In the genomic region with DNA sequence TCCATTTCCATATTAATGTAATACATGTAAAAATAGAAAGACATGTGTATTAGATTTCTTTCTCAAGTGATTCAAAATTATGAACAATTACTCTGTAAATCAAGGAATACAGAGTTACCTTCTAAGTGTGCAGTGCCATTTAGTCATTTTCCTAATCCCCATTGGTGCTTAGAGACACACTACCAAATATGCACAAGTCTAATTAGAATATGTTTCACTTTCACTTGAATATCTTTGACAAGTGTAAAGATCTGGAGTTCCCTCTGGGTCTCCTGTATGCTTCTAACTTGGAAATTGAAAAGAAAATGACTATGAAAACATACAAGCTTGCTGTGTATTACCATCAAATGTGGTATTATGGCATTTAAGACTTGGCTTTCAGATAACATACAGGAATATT, we compare ENCODE assay signal across 17 mouse cellular contexts. TPM values are rescaled to one million over a fixed set of nuclear protein-coding genes. Genes with fewer than 3 reads are reported as not detected.
DNase-seq lines count a peak whose midpoint lies in the region; ATAC-seq and TF ChIP-seq lines count a peak whose summit lies in the region.
"Had no signal": no experiment of that assay in that cellular context is flagged by ENCODE, and none has a peak within 500 bp of the region (broad histone marks: within the 10 kb centered on the region; RNA-seq: fewer than 3 reads in every experiment).

No protein-coding gene starts in this region.

- H3K4me2 ChIP-seq in forebrain, embryonic 16.5 days (ENCODE audit: low read length), result no peak overlapping the region
- no peak overlapping the region for H3K4me2 ChIP-seq in forebrain, embryonic 13.5 days
- H3K4me2 ChIP-seq in midbrain, embryonic 11.5 days, result no peak overlapping the region
- no peak overlapping the region for H3K4me2 ChIP-seq in midbrain, postnatal 0 days (ENCODE audit: low read depth, low read length, poor library complexity, severe bottlenecking)
- H3K4me2 ChIP-seq: embryonic facial prominence, embryonic 12.5 days; forebrain, embryonic 15.5 days had no signal

- no peak overlapping the region for H3K4me3 ChIP-seq in forebrain, embryonic 16.5 days (replicated peaks; ENCODE audit: low read length)
- H3K4me3 ChIP-seq in forebrain, embryonic 13.5 days, result no peak overlapping the region
- H3K4me3 ChIP-seq in midbrain, embryonic 11.5 days (ENCODE audit: low read depth, low read length), result no peak overlapping the region
- no peak overlapping the region for H3K4me3 ChIP-seq in midbrain, postnatal 0 days (ENCODE audit: low read depth, low read length)
- H3K4me3 ChIP-seq: embryonic facial prominence, embryonic 10.5 days; embryonic facial prominence, embryonic 12.5 days; forebrain, embryonic 15.5 days had no signal

- TF ChIP-seq CTCF in midbrain, postnatal 0 days (IDR thresholded peaks at IDR 0.05), result no peak

- H3K27ac ChIP-seq in forebrain, embryonic 16.5 days (ENCODE audit: low read length), result no peak overlapping the region
- H3K27ac ChIP-seq in forebrain, embryonic 13.5 days, result no peak overlapping the region
- no peak overlapping the region for H3K27ac ChIP-seq in midbrain, embryonic 11.5 days (ENCODE audit: low read depth, low read length)
- H3K27ac ChIP-seq in midbrain, postnatal 0 days (ENCODE audit: low read depth, low read length), result no peak overlapping the region
- H3K27ac ChIP-seq: embryonic facial prominence, embryonic 10.5 days; embryonic facial prominence, embryonic 12.5 days; forebrain, embryonic 15.5 days had no signal

- H3K36me3 ChIP-seq in forebrain, embryonic 16.5 days (ENCODE audit: control insufficient read depth, insufficient read depth), result no peaks in the 10 kb centered on the region
- H3K36me3 ChIP-seq in forebrain, embryonic 13.5 days (ENCODE audit: poor library complexity, severe bottlenecking), result no peaks in the 10 kb centered on the region
- no peaks in the 10 kb centered on the region for H3K36me3 ChIP-seq in midbrain, embryonic 11.5 days (ENCODE audit: control insufficient read depth, insufficient read depth, low read length)
- H3K36me3 ChIP-seq in midbrain, postnatal 0 days (ENCODE audit: insufficient read depth, low read length), result no peaks in the 10 kb centered on the region
- H3K36me3 ChIP-seq: embryonic facial prominence, embryonic 10.5 days; embryonic facial prominence, embryonic 12.5 days; forebrain, embryonic 15.5 days had no signal

- peak; percentile 61 for ATAC-seq in forebrain, embryonic 16.5 days
- ATAC-seq in forebrain, embryonic 13.5 days, result no peak
- ATAC-seq in midbrain, embryonic 11.5 days (ENCODE audit: low FRiP score), result no peak
- ATAC-seq in midbrain, postnatal 0 days (ENCODE audit: low FRiP score), result no peak
- ATAC-seq: forebrain, embryonic 15.5 days had no signal

- H3K4me1 ChIP-seq in forebrain, embryonic 16.5 days (replicated peaks; ENCODE audit: control insufficient read depth, insufficient read depth, low read length), result no peaks in the 10 kb centered on the region
- no peaks in the 10 kb centered on the region for H3K4me1 ChIP-seq in forebrain, embryonic 13.5 days
- no peaks in the 10 kb centered on the region for H3K4me1 ChIP-seq in midbrain, embryonic 11.5 days (ENCODE audit: control insufficient read depth, insufficient read depth, low read length)
- H3K4me1 ChIP-seq in midbrain, postnatal 0 days (ENCODE audit: insufficient read depth, low read length), result no peaks in the 10 kb centered on the region
- H3K4me1 ChIP-seq: embryonic facial prominence, embryonic 10.5 days; embryonic facial prominence, embryonic 12.5 days; forebrain, embryonic 15.5 days had no signal

- H3K9me3 ChIP-seq in forebrain, embryonic 16.5 days (ENCODE audit: control insufficient read depth, low read length), result no peaks in the 10 kb centered on the region
- H3K9me3 ChIP-seq in forebrain, embryonic 13.5 days (replicated peaks), result no peaks in the 10 kb centered on the region
- H3K9me3 ChIP-seq in midbrain, embryonic 11.5 days (ENCODE audit: control insufficient read depth, low read length), result no peaks in the 10 kb centered on the region
- H3K9me3 ChIP-seq in midbrain, postnatal 0 days (ENCODE audit: low read length), result no peaks in the 10 kb centered on the region
- H3K9me3 ChIP-seq: embryonic facial prominence, embryonic 10.5 days; embryonic facial prominence, embryonic 12.5 days; forebrain, embryonic 15.5 days had no signal

- H3K9ac ChIP-seq in forebrain, embryonic 16.5 days (replicated peaks; ENCODE audit: low read depth, low read length), result no peak overlapping the region
- no peak overlapping the region for H3K9ac ChIP-seq in forebrain, embryonic 13.5 days
- H3K9ac ChIP-seq in midbrain, embryonic 11.5 days (ENCODE audit: low read length), result no peak overlapping the region
- H3K9ac ChIP-seq in midbrain, postnatal 0 days (replicated peaks; ENCODE audit: low read length, poor library complexity, severe bottlenecking), result no peak overlapping the region
- H3K9ac ChIP-seq: embryonic facial prominence, embryonic 12.5 days; forebrain, embryonic 15.5 days had no signal

- H3K27me3 ChIP-seq in forebrain, embryonic 16.5 days (replicated peaks; ENCODE audit: control insufficient read depth, insufficient read depth, low read length), result no peaks in the 10 kb centered on the region
- no peaks in the 10 kb centered on the region for H3K27me3 ChIP-seq in forebrain, embryonic 13.5 days
- H3K27me3 ChIP-seq in midbrain, embryonic 11.5 days (ENCODE audit: control insufficient read depth, insufficient read depth, low read length), result no peaks in the 10 kb centered on the region
- H3K27me3 ChIP-seq in midbrain, postnatal 0 days (ENCODE audit: insufficient read depth, low read length), result no peaks in the 10 kb centered on the region
- H3K27me3 ChIP-seq: embryonic facial prominence, embryonic 12.5 days; forebrain, embryonic 15.5 days had no signal

- DNase-seq in midbrain, embryonic 11.5 days (ENCODE audit: low spot score, missing footprints), result peak; percentile 53
- DNase-seq in midbrain, postnatal 0 days (ENCODE audit: low spot score), result no peak
- no peak for DNase-seq in layer of hippocampus, adult 9-10 months (ENCODE audit: low spot score)
- DNase-seq: adrenal gland, adult 2 months; adrenal gland, postnatal 10 days; adrenal gland, postnatal 25 days; cerebellum, adult 11-12 months; cerebellum, adult 2 months; cerebellum, adult 9-10 months; cerebellum, postnatal 10 days; cerebellum, postnatal 25 days had no signal

RNA-seq across cellular contexts. Expression of gene Hpgd, which starts 19.1 kb away (rescaled TPM):
- 3.4 and 5.8 TPM in 2 replicates for polyA plus RNA-seq in forebrain, embryonic 16.5 days (2015; fragmentation: Nextera tagmentation; extraction: Ambion mirVana)
- polyA plus RNA-seq in forebrain, embryonic 13.5 days (2015; fragmentation: Nextera tagmentation; extraction: Ambion mirVana), result 3.8 and 3.9 TPM in 2 replicates
- 12.7 and 13.9 TPM in 2 replicates for polyA plus RNA-seq in midbrain, embryonic 11.5 days (2014; fragmentation: Nextera tagmentation; extraction: Ambion mirVana)
- 1.4 and 6.7 TPM in 2 replicates for total RNA-seq in midbrain, postnatal 0 days (2014; rRNA removed)
- polyA plus RNA-seq in midbrain, postnatal 0 days (2015; fragmentation: Nextera tagmentation; extraction: Ambion mirVana), result 3.6 and 3.9 TPM in 2 replicates
- total RNA-seq: MEL had no signal
